Mouse (Mus musculus): ENCODE measurements around the gene Hmbs. TPM values are rescaled to one million over a fixed set of nuclear protein-coding genes. Genes with fewer than 3 reads are reported as not detected.
A peak's percentile ranks its signal among the peaks of the same experiment; 100 is the strongest.

Hmbs gene
- polyA plus RNA-seq (2014; fragmentation: Nextera tagmentation; extraction: Ambion mirVana), result 139 and 140 TPM in 2 replicates

GRCm38 (mm10) chr9:44343781-44344421 lies at the start of gene Hmbs:
TSS of gene Hmbs (minus strand) at chr9:44344228.
- Histone ChIP-seq H3K9ac (ENCODE audit: low read length) (peak within 1 kb of the TSS; percentile 86), H3K27me3 (ENCODE audit: control insufficient read depth, insufficient read depth, low read length) (no peaks in the 10 kb centered on the region), H3K4me2 (ENCODE audit: low read depth) (peak within 1 kb of the TSS; percentile 47), H3K36me3 (ENCODE audit: control insufficient read depth, insufficient read depth, low read length) (peaks cover 11% of the 10 kb centered on the region), H3K4me1 (ENCODE audit: control insufficient read depth, insufficient read depth, low read length) (peaks cover 4% of the 10 kb centered on the region; the same call in 1 of the 2 replicates), H3K4me3 (ENCODE audit: low read depth, low read length) (peak within 1 kb of the TSS; percentile 80), H3K9me3 (ENCODE audit: control insufficient read depth, low read length) (no peaks in the 10 kb centered on the region), H3K27ac (ENCODE audit: low read depth, low read length) (peak within 1 kb of the TSS; percentile 98)
- peak; percentile 90 for DNase-seq (ENCODE audit: low spot score)
- WGBS, result under 1% methylated on average over 39 of the region's 39 CpGs
- ATAC-seq (ENCODE audit: insufficient read depth, low FRiP score, low TSS enrichment), result peak; percentile 96

GRCm38 (mm10) chr9:44391466-44391865 lies 47.4 kb upstream of the Hmbs start:
- Histone ChIP-seq H3K27me3 (ENCODE audit: control insufficient read depth, insufficient read depth, low read length) (no peaks in the 10 kb centered on the region), H3K9me3 (ENCODE audit: control insufficient read depth, low read length) (no peaks in the 10 kb centered on the region), H3K4me2 (ENCODE audit: low read depth) (no peak overlapping the region), H3K36me3 (ENCODE audit: control insufficient read depth, insufficient read depth, low read length) (peaks cover 18% of the 10 kb centered on the region), H3K4me3 (ENCODE audit: low read depth, low read length) (no peak overlapping the region), H3K4me1 (ENCODE audit: control insufficient read depth, insufficient read depth, low read length) (no peaks in the 10 kb centered on the region), H3K9ac (ENCODE audit: low read length) (no peak overlapping the region), H3K27ac (ENCODE audit: low read depth, low read length) (no peak overlapping the region)
- DNase-seq (ENCODE audit: low spot score) (peak; percentile 75), ATAC-seq (ENCODE audit: insufficient read depth, low FRiP score, low TSS enrichment) (0 out of 2 replicates have a peak, but pooled peaks have one; percentile 48)
- WGBS, result 45% methylated on average over 4 of the region's 4 CpGs

- ATAC-seq (ENCODE audit: insufficient read depth, low FRiP score, low TSS enrichment), result no peak
- Histone ChIP-seq H3K36me3 (ENCODE audit: control insufficient read depth, insufficient read depth, low read length) (peaks cover 32% of the 10 kb centered on the region), H3K4me1 (ENCODE audit: control insufficient read depth, insufficient read depth, low read length) (no peaks in the 10 kb centered on the region), H3K27ac (ENCODE audit: low read depth, low read length) (no peak overlapping the region), H3K9ac (ENCODE audit: low read length) (no peak overlapping the region), H3K27me3 (ENCODE audit: control insufficient read depth, insufficient read depth, low read length) (no peaks in the 10 kb centered on the region), H3K9me3 (ENCODE audit: control insufficient read depth, low read length) (no peaks in the 10 kb centered on the region), H3K4me2 (ENCODE audit: low read depth) (no peak overlapping the region), H3K4me3 (ENCODE audit: low read depth, low read length) (no peak overlapping the region)
- DNase-seq (ENCODE audit: low spot score), result peak; percentile 45
- WGBS, result 66% methylated on average over 8 of the region's 8 CpGs
Measured at GRCm38 (mm10) chr9:44389273-44389672, 45.2 kb upstream of the Hmbs start.

GRCm38 (mm10) chr9:44387221-44387620 lies 43.2 kb upstream of the Hmbs start:
- no peak overlapping the region for H3K9ac ChIP-seq (ENCODE audit: low read length)
- DNase-seq (ENCODE audit: low spot score), result no peak
- H3K4me2 ChIP-seq (ENCODE audit: low read depth), result no peak overlapping the region
- H3K4me3 ChIP-seq (ENCODE audit: low read depth, low read length), result no peak overlapping the region
- 89% methylated on average over 3 of the region's 3 CpGs for WGBS
- H3K9me3 ChIP-seq (ENCODE audit: control insufficient read depth, low read length), result no peaks in the 10 kb centered on the region
- H3K4me1 ChIP-seq (ENCODE audit: control insufficient read depth, insufficient read depth, low read length), result no peaks in the 10 kb centered on the region
- no peaks in the 10 kb centered on the region for H3K27me3 ChIP-seq (ENCODE audit: control insufficient read depth, insufficient read depth, low read length)
- H3K36me3 ChIP-seq (ENCODE audit: control insufficient read depth, insufficient read depth, low read length), result peaks cover 46% of the 10 kb centered on the region
- ATAC-seq (ENCODE audit: insufficient read depth, low FRiP score, low TSS enrichment), result no peak
- no peak overlapping the region for H3K27ac ChIP-seq (ENCODE audit: low read depth, low read length)

- Histone ChIP-seq H3K9me3 (ENCODE audit: control insufficient read depth, low read length) (no peaks in the 10 kb centered on the region), H3K4me3 (ENCODE audit: low read depth, low read length) (no peak overlapping the region), H3K27me3 (ENCODE audit: control insufficient read depth, insufficient read depth, low read length) (no peaks in the 10 kb centered on the region), H3K27ac (ENCODE audit: low read depth, low read length) (no peak overlapping the region), H3K4me1 (ENCODE audit: control insufficient read depth, insufficient read depth, low read length) (peaks cover 9% of the 10 kb centered on the region), H3K4me2 (ENCODE audit: low read depth) (no peak overlapping the region), H3K9ac (ENCODE audit: low read length) (no peak overlapping the region), H3K36me3 (ENCODE audit: control insufficient read depth, insufficient read depth, low read length) (peaks cover 49% of the 10 kb centered on the region)
- 92% methylated on average over 13 of the region's 13 CpGs for WGBS
- DNase-seq (ENCODE audit: low spot score) (no peak), ATAC-seq (ENCODE audit: insufficient read depth, low FRiP score, low TSS enrichment) (no peak)
Measured at GRCm38 (mm10) chr9:44384596-44384995, 40.6 kb upstream of the Hmbs start.

GRCm38 (mm10) chr9:44379862-44380261 lies 35.8 kb upstream of the Hmbs start:
- H3K27ac ChIP-seq (ENCODE audit: low read depth, low read length), result peak overlapping the region; percentile 58
- WGBS, result 11% methylated on average over 15 of the region's 15 CpGs

GRCm38 (mm10) chr9:44379054-44379834 lies 35.2 kb upstream of the Hmbs start, which contains the start of gene Hyou1:
TSS of gene Hyou1 (plus strand) at chr9:44379490.
- peak within 1 kb of the TSS; percentile 69 for H3K4me3 ChIP-seq (ENCODE audit: low read depth, low read length)
- H3K27ac ChIP-seq (ENCODE audit: low read depth, low read length), result peak within 1 kb of the TSS; percentile 72
- peaks cover 23% of the 10 kb centered on the region for H3K36me3 ChIP-seq (ENCODE audit: control insufficient read depth, insufficient read depth, low read length)
- peak; percentile 100 for DNase-seq (ENCODE audit: low spot score)
- peak within 1 kb of the TSS; percentile 85 for H3K9ac ChIP-seq (ENCODE audit: low read length)
- H3K9me3 ChIP-seq (ENCODE audit: control insufficient read depth, low read length), result no peaks in the 10 kb centered on the region
- H3K4me1 ChIP-seq (ENCODE audit: control insufficient read depth, insufficient read depth, low read length), result peaks cover 12% of the 10 kb centered on the region
- no peaks in the 10 kb centered on the region for H3K27me3 ChIP-seq (ENCODE audit: control insufficient read depth, insufficient read depth, low read length)
- peak within 1 kb of the TSS; percentile 89 for H3K4me2 ChIP-seq (ENCODE audit: low read depth)
- ATAC-seq (ENCODE audit: insufficient read depth, low FRiP score, low TSS enrichment), result peak; percentile 97
- WGBS, result under 1% methylated on average over 83 of the region's 83 CpGs

More at GRCm38 (mm10) chr9:44379862-44380261, 35.8 kb upstream of the Hmbs start:
- DNase-seq (ENCODE audit: low spot score), result no peak
- peak overlapping the region; percentile 85 for H3K9ac ChIP-seq (ENCODE audit: low read length)
- peaks cover 12% of the 10 kb centered on the region for H3K4me1 ChIP-seq (ENCODE audit: control insufficient read depth, insufficient read depth, low read length)
- H3K36me3 ChIP-seq (ENCODE audit: control insufficient read depth, insufficient read depth, low read length), result peaks cover 28% of the 10 kb centered on the region
- H3K4me2 ChIP-seq (ENCODE audit: low read depth), result peak overlapping the region; percentile 89
- peak overlapping the region; percentile 69 for H3K4me3 ChIP-seq (ENCODE audit: low read depth, low read length)
- peak; percentile 31 for ATAC-seq (ENCODE audit: insufficient read depth, low FRiP score, low TSS enrichment)
- no peaks in the 10 kb centered on the region for H3K9me3 ChIP-seq (ENCODE audit: control insufficient read depth, low read length)
- no peaks in the 10 kb centered on the region for H3K27me3 ChIP-seq (ENCODE audit: control insufficient read depth, insufficient read depth, low read length)

GRCm38 (mm10) chr9:44378153-44378730 lies 34.2 kb upstream of the Hmbs start:
- H3K36me3 ChIP-seq (ENCODE audit: control insufficient read depth, insufficient read depth, low read length), result peaks cover 18% of the 10 kb centered on the region
- peak overlapping the region; percentile 47 for H3K4me2 ChIP-seq (ENCODE audit: low read depth)
- H3K27me3 ChIP-seq (ENCODE audit: control insufficient read depth, insufficient read depth, low read length), result no peaks in the 10 kb centered on the region
- H3K9ac ChIP-seq (ENCODE audit: low read length), result peak overlapping the region; percentile 68
- peak overlapping the region; percentile 69 for H3K4me3 ChIP-seq (ENCODE audit: low read depth, low read length)
- peak overlapping the region; percentile 72; the same call in 1 of the 2 replicates for H3K27ac ChIP-seq (ENCODE audit: low read depth, low read length)
- DNase-seq (ENCODE audit: low spot score) (no peak), ATAC-seq (ENCODE audit: insufficient read depth, low FRiP score, low TSS enrichment) (no peak)
- peaks cover 12% of the 10 kb centered on the region for H3K4me1 ChIP-seq (ENCODE audit: control insufficient read depth, insufficient read depth, low read length)
- 92% methylated on average over 5 of the region's 5 CpGs for WGBS
- no peaks in the 10 kb centered on the region for H3K9me3 ChIP-seq (ENCODE audit: control insufficient read depth, low read length)

Measured in neural tube, embryonic 11.5 days (tissue).